Mouse (Mus musculus): ENCODE measurements around the gene Gm813.

DNA sequence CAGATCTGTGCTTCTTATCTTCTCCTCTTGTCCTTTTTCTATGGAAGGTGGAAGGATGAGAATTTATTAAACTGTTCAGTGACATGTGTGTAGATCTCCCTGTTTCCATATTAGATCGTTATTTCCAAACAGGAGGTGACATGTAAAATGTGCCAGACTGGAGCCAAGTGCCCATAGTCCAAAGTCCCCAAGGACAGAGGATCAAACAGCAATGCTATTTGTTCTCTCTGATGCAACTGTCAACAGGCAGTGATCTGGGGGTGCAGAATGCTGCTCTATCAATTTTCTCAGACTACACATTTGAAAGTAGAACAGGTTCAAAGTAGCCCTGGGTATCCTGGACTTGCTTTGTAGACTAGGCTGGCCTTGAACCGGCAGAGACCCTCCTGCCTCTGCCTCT is 47.0 kb upstream of the Gm813 start:
- TF ChIP-seq CTCF (IDR thresholded peaks at IDR 0.05) (no peak), EP300 (IDR thresholded peaks at IDR 0.05) (no peak)
